Comparison of ENCODE assay signal across 10 mouse cellular contexts in genomic region chr5:33431173-33432005, GRCm38 (mm10). TPM values are rescaled to one million over a fixed set of nuclear protein-coding genes. Genes with fewer than 3 reads are reported as not detected.
DNase-seq lines count a peak whose midpoint lies in the region; ATAC-seq lines count a peak whose summit lies in the region.
"Had no signal": no experiment of that assay in that cellular context is flagged by ENCODE, and none has a peak within 500 bp of the region (broad histone marks: within the 10 kb centered on the region; RNA-seq: fewer than 3 reads in every experiment).

No protein-coding gene starts in this region.

- H3K9me3 ChIP-seq in midbrain, embryonic 11.5 days (ENCODE audit: control insufficient read depth, low read length) = no peaks in the 10 kb centered on the region

- peak overlapping the region; percentile 43 for H3K4me2 ChIP-seq in midbrain, embryonic 11.5 days

- WGBS in midbrain, embryonic 11.5 days = 1% methylated on average over 77 of the region's 77 CpGs

- 0 out of 2 replicates have a peak overlapping the region, but pooled peaks have one; percentile 9 for H3K9ac ChIP-seq in midbrain, embryonic 11.5 days (ENCODE audit: low read length)

- H3K4me1 ChIP-seq in midbrain, embryonic 11.5 days (ENCODE audit: control insufficient read depth, insufficient read depth, low read length) = peaks cover 26% of the 10 kb centered on the region

- H3K4me3 ChIP-seq in midbrain, embryonic 11.5 days (ENCODE audit: low read depth, low read length) = peak overlapping the region; percentile 28

- peaks cover 92% of the 10 kb centered on the region for H3K27me3 ChIP-seq in midbrain, embryonic 11.5 days (ENCODE audit: control insufficient read depth, insufficient read depth, low read length)

- H3K36me3 ChIP-seq in midbrain, embryonic 11.5 days (ENCODE audit: control insufficient read depth, insufficient read depth, low read length) = no peaks in the 10 kb centered on the region

- peak; percentile 32 to 43 for DNase-seq in cerebellum, postnatal 14 days
- no peak for DNase-seq in cerebellum, postnatal 4 days (ENCODE audit: low spot score in 2 of 2)
- peak; percentile 45 for DNase-seq in ZHBTc4 (ENCODE audit: low read depth, low spot score)
- DNase-seq in heart, postnatal 10 days = peak; percentile 13 to 14
- peak; percentile 94 for DNase-seq in midbrain, embryonic 11.5 days (ENCODE audit: low spot score, missing footprints)
- DNase-seq in spleen, postnatal 14 days (ENCODE audit: low spot score in 2 of 2) = no peak
- no peak for DNase-seq in left cerebral cortex, adult 8-10 months (ENCODE audit: low spot score in 2 of 2)
- DNase-seq: lung, postnatal 10 days had no signal

- no peak for ATAC-seq in midbrain, embryonic 11.5 days (ENCODE audit: low FRiP score)
- ATAC-seq in erythroid progenitor cell, adult 5-6 weeks (replicated peaks; ENCODE audit: low FRiP score, poor library complexity, severe bottlenecking) = no peak

- H3K27ac ChIP-seq in midbrain, embryonic 11.5 days (ENCODE audit: low read depth, low read length) = no peak overlapping the region

- intact Hi-C loops in heart, postnatal 10 days (cut with DNase I) = no loop called here

RNA-seq across cellular contexts. Expression of gene Nkx1-1, which starts 2.4 kb away (rescaled TPM):
- total RNA-seq in heart, postnatal 10 days (2021) = not detected
- polyA plus RNA-seq in midbrain, embryonic 11.5 days (2014; fragmentation: Nextera tagmentation; extraction: Ambion mirVana) = 0.40 and 0.48 TPM in 2 replicates
- not detected for total RNA-seq in left cerebral cortex, adult 8-10 months (2022)
- not detected in 2 replicates for total RNA-seq in erythroid progenitor cell, adult 5-6 weeks (2015; ENCODE audit: low replicate concordance)
- not detected in 2 replicates for total RNA-seq in erythroid progenitor cell, adult 5-6 weeks (2017; ENCODE audit: low replicate concordance)
- polyA plus RNA-seq: C2C12 had no signal

RNA-seq across cellular contexts. Expression of gene Uvssa, which starts 53.0 kb away (rescaled TPM):
- total RNA-seq in heart, postnatal 10 days (2021) = 1 to 10 TPM; 6.0 to 6.6 TPM
- polyA plus RNA-seq in midbrain, embryonic 11.5 days (2014; fragmentation: Nextera tagmentation; extraction: Ambion mirVana) = 5.8 and 6.1 TPM in 2 replicates
- total RNA-seq in left cerebral cortex, adult 8-10 months (2022) = 1 to 10 TPM; 7.2 to 8.5 (median 8.0) TPM
- 13.8 and 16.9 TPM in 2 replicates for total RNA-seq in erythroid progenitor cell, adult 5-6 weeks (2015; ENCODE audit: low replicate concordance)
- total RNA-seq in erythroid progenitor cell, adult 5-6 weeks (2017; ENCODE audit: low replicate concordance) = 24.5 and 28.1 TPM in 2 replicates

Comparison
In these comparisons a context has a peak if more than half of its experiments do, and no peak if none do; other contexts are left out.
1. DNase-seq: peak in cerebellum, postnatal 14 days (2 of 2), ZHBTc4 (single experiment), heart, postnatal 10 days (2 of 2) and midbrain, embryonic 11.5 days (single experiment); none in cerebellum, postnatal 4 days (0 of 2), spleen, postnatal 14 days (0 of 2) and left cerebral cortex, adult 8-10 months (0 of 2).